Mouse (Mus musculus): Measurements from ENCODE around the gene Ppp1r9a. TPM values are rescaled to one million over a fixed set of nuclear protein-coding genes. Genes with fewer than 3 reads are reported as not detected.

The Ppp1r9a gene
- total and polyA plus RNA-seq, 3 experiments = 1.0 TPM; not detected in 2

- TF ChIP-seq TCF12 (IDR thresholded peaks at IDR 0.05; ENCODE audit: low read depth, low read length) = no peak
- TF ChIP-seq HCFC1 (IDR thresholded peaks at IDR 0.05; ENCODE audit: low read depth, low read length) = no peak
- TF ChIP-seq CHD1 (IDR thresholded peaks at IDR 0.05; ENCODE audit: low read depth, low read length) = no peak
- no peak for TF ChIP-seq USF1 (IDR thresholded peaks at IDR 0.05; ENCODE audit: low read depth, low read length)
- no peak for TF ChIP-seq ZNF384 (IDR thresholded peaks at IDR 0.05; ENCODE audit: low read depth, low read length)
- TF ChIP-seq MAX (IDR thresholded peaks at IDR 0.05; ENCODE audit: low read length) = no peak
- TF ChIP-seq MEF2A (IDR thresholded peaks at IDR 0.05; ENCODE audit: borderline replicate concordance, low read depth, low read length) = no peak
- no peak for TF ChIP-seq ZKSCAN1 (IDR thresholded peaks at IDR 0.05; ENCODE audit: borderline replicate concordance, low read depth, low read length)
- no peak for TF ChIP-seq MXI1 (IDR thresholded peaks at IDR 0.05; ENCODE audit: low read depth, low read length)
- TF ChIP-seq SIN3A (IDR thresholded peaks at IDR 0.05; ENCODE audit: low read length) = no peak
- no peak for TF ChIP-seq ETS1 (conservative IDR thresholded peaks at IDR 0.05; ENCODE audit: low read depth, low read length)
- no peak for TF ChIP-seq TBP (conservative IDR thresholded peaks at IDR 0.05; ENCODE audit: low read depth, low read length)
- no peak for TF ChIP-seq MAZ (IDR thresholded peaks at IDR 0.05; ENCODE audit: low read depth, low read length)
- no peak for TF ChIP-seq E2F4 (IDR thresholded peaks at IDR 0.05; ENCODE audit: insufficient replicate concordance, low read depth, low read length)
- TF ChIP-seq GABPA (IDR thresholded peaks at IDR 0.05; ENCODE audit: insufficient replicate concordance, low read depth, low read length) = no peak
- TF ChIP-seq MYC (IDR thresholded peaks at IDR 0.05; ENCODE audit: low read depth, low read length) = no peak
- no peaks in the 10 kb centered on the region for H3K9me3 ChIP-seq (replicated peaks; ENCODE audit: low read length)
- no peaks in the 10 kb centered on the region for H3K79me2 ChIP-seq (replicated peaks; ENCODE audit: control insufficient read depth, extremely low read depth, insufficient read depth, poor library complexity, severe bottlenecking)
- H3K4me1 ChIP-seq (ENCODE audit: control insufficient read depth in 1 of 2, insufficient read depth in 2 of 2) = no peaks in the 10 kb centered on the region
- H3K4me3 ChIP-seq (replicated peaks in 1 of 3; ENCODE audit: low read depth in 2 of 3, low read length in 2 of 3, poor library complexity in 1 of 3) = no peak overlapping the region
- no peaks in the 10 kb centered on the region for H3K36me3 ChIP-seq (replicated peaks in 1 of 2; ENCODE audit: control insufficient read depth in 1 of 2, insufficient read depth in 1 of 2, low read length in 1 of 2)
- H3K27me3 ChIP-seq (replicated peaks) = no peaks in the 10 kb centered on the region
- DNase-seq (ENCODE audit: extremely low read depth) = no peak
- dilution Hi-C loops (cut with MboI; ENCODE audit: extremely low pct_ligation_motif_present, extremely low pct_unique_long_range_greater_than_20kb, low sequenced_read_pairs) = no loop called here
- H3K9ac ChIP-seq (ENCODE audit: insufficient read depth, low read depth) = no peak overlapping the region
- no peak overlapping the region for H3K27ac ChIP-seq (ENCODE audit: insufficient read depth, low read depth)
- H3K4me2 ChIP-seq (ENCODE audit: insufficient read depth, low read depth, poor library complexity, severe bottlenecking) = no peak overlapping the region
- in situ Hi-C loops (cut with MboI; ENCODE audit: low pct_ligation_motif_present, low pct_unique_long_range_greater_than_20kb, low sequenced_read_pairs) = no loop called here
Measured at GRCm38 (mm10) chr6:4963049-4963448, 60.3 kb downstream of the Ppp1r9a start.

- peak; percentile 64 for DNase-seq (ENCODE audit: extremely low read depth)
- Histone ChIP-seq H3K4me3 (replicated peaks in 1 of 3; ENCODE audit: low read depth in 2 of 3, low read length in 2 of 3, poor library complexity in 1 of 3) (no peak overlapping the region), H3K9ac (ENCODE audit: insufficient read depth, low read depth) (no peak overlapping the region), H3K27ac (ENCODE audit: insufficient read depth, low read depth) (no peak overlapping the region), H3K79me2 (replicated peaks; ENCODE audit: control insufficient read depth, extremely low read depth, insufficient read depth, poor library complexity, severe bottlenecking) (no peaks in the 10 kb centered on the region), H3K9me3 (replicated peaks; ENCODE audit: low read length) (no peaks in the 10 kb centered on the region), H3K27me3 (replicated peaks) (no peaks in the 10 kb centered on the region), H3K4me1 (ENCODE audit: control insufficient read depth in 1 of 2, insufficient read depth in 2 of 2) (no peaks in the 10 kb centered on the region), H3K4me2 (ENCODE audit: insufficient read depth, low read depth, poor library complexity, severe bottlenecking) (peak overlapping the region; percentile 13; the same call in 1 of the 2 replicates), H3K36me3 (replicated peaks in 1 of 2; ENCODE audit: control insufficient read depth in 1 of 2, insufficient read depth in 1 of 2, low read length in 1 of 2) (no peaks in the 10 kb centered on the region)
- no peak for TF ChIP-seq PAX5 (IDR thresholded peaks at IDR 0.05; ENCODE audit: low read length)
- TF ChIP-seq TBP (conservative IDR thresholded peaks at IDR 0.05; ENCODE audit: low read depth, low read length) = 0 out of 2 replicates have a peak, but pooled peaks have one; percentile 24
- peak; percentile 91 for TF ChIP-seq EP300 (IDR thresholded peaks at IDR 0.05; ENCODE audit: low read length)
- TF ChIP-seq ZC3H11A (IDR thresholded peaks at IDR 0.05; ENCODE audit: low read depth, low read length) = no peak
- TF ChIP-seq IRF4 (IDR thresholded peaks at IDR 0.05; ENCODE audit: low read depth, low read length) = peak; percentile 93
- TF ChIP-seq POLR2AphosphoS2 (IDR thresholded peaks at IDR 0.05; ENCODE audit: low read depth, low read length) = no peak
- peak; percentile 65; the same call in 1 of the 2 replicates for TF ChIP-seq JUN (IDR thresholded peaks at IDR 0.05; ENCODE audit: insufficient read depth, low read depth, low read length)
- no peak for TF ChIP-seq BHLHE40 (IDR thresholded peaks at IDR 0.05; ENCODE audit: low read depth, low read length)
- TF ChIP-seq ELF1 (IDR thresholded peaks at IDR 0.05; ENCODE audit: low read depth, low read length) = no peak
- no peak for TF ChIP-seq ZKSCAN1 (IDR thresholded peaks at IDR 0.05; ENCODE audit: borderline replicate concordance, low read depth, low read length)
- TF ChIP-seq NRF1 (IDR thresholded peaks at IDR 0.05; ENCODE audit: low read depth, low read length) = no peak
- TF ChIP-seq USF1 (IDR thresholded peaks at IDR 0.05; ENCODE audit: low read depth, low read length) = no peak
- TF ChIP-seq JUND (conservative IDR thresholded peaks at IDR 0.05; ENCODE audit: low read depth, low read length) = peak; percentile 49; the same call in 1 of the 2 replicates
- TF ChIP-seq MAX (IDR thresholded peaks at IDR 0.05; ENCODE audit: low read length) = no peak
- TF ChIP-seq MEF2A (IDR thresholded peaks at IDR 0.05; ENCODE audit: borderline replicate concordance, low read depth, low read length) = peak; percentile 42; the same call in 1 of the 2 replicates
- TF ChIP-seq MAFK (IDR thresholded peaks at IDR 0.05; ENCODE audit: insufficient replicate concordance, low read length) = no peak
- peak; percentile 88 for TF ChIP-seq ZNF384 (IDR thresholded peaks at IDR 0.05; ENCODE audit: low read depth, low read length)
- TF ChIP-seq MAZ (IDR thresholded peaks at IDR 0.05; ENCODE audit: low read depth, low read length) = no peak
- TF ChIP-seq GABPA (IDR thresholded peaks at IDR 0.05; ENCODE audit: insufficient replicate concordance, low read depth, low read length) = no peak
- in situ Hi-C loops (cut with MboI; ENCODE audit: low pct_ligation_motif_present, low pct_unique_long_range_greater_than_20kb, low sequenced_read_pairs) = no loop called here
- dilution Hi-C loops (cut with MboI; ENCODE audit: extremely low pct_ligation_motif_present, extremely low pct_unique_long_range_greater_than_20kb, low sequenced_read_pairs) = no loop called here
Measured at GRCm38 (mm10) chr6:4967236-4967635, 64.5 kb downstream of the Ppp1r9a start.

Measured in CH12.LX (cell line).